ENCODE assay signal across 16 mouse cellular contexts in genomic region chr5:77374945-77375344, GRCm38 (mm10). TPM values are rescaled to one million over a fixed set of nuclear protein-coding genes. Genes with fewer than 3 reads are reported as not detected.
DNase-seq lines count a peak whose midpoint lies in the region; ATAC-seq and TF ChIP-seq lines count a peak whose summit lies in the region.
"Had no signal": no experiment of that assay in that cellular context is flagged by ENCODE, and none has a peak within 500 bp of the region (broad histone marks: within the 10 kb centered on the region; RNA-seq: fewer than 3 reads in every experiment).

No protein-coding gene starts in this region.

- H3K4me2 ChIP-seq in heart, embryonic 12.5 days, result no peak overlapping the region
- H3K4me2 ChIP-seq: embryonic facial prominence, embryonic 13.5 days had no signal

- no peak for DNase-seq in heart, postnatal 4 days
- peak; percentile 54 for DNase-seq in 3134 (ENCODE audit: extremely low read depth, insufficient read length, low spot score)
- DNase-seq in spleen, postnatal 10 days (ENCODE audit: low spot score in 2 of 2), result no peak
- no peak for DNase-seq in thymus, postnatal 4 days
- DNase-seq: cerebellum, adult 18-20 months; kidney, adult 18-20 months; liver, postnatal 0 days; right cerebral cortex, postnatal 25 days; thymus, adult 18-20 months had no signal

- H3K36me3 ChIP-seq in heart, embryonic 12.5 days, result no peaks in the 10 kb centered on the region
- H3K36me3 ChIP-seq in C2C12 (ENCODE audit: control insufficient read depth, insufficient read depth), result peaks cover 4% of the 10 kb centered on the region
- H3K36me3 ChIP-seq: embryonic facial prominence, embryonic 13.5 days; forebrain, embryonic 10.5 days had no signal

- H3ac ChIP-seq in C2C12 (ENCODE audit: control insufficient read depth, insufficient read length, low read depth), result no peak overlapping the region

- no peaks in the 10 kb centered on the region for H3K27me3 ChIP-seq in heart, embryonic 12.5 days (replicated peaks)
- no peaks in the 10 kb centered on the region for H3K27me3 ChIP-seq in C2C12 (ENCODE audit: control insufficient read depth, insufficient read depth, insufficient read length)
- H3K27me3 ChIP-seq: embryonic facial prominence, embryonic 13.5 days had no signal

- TF ChIP-seq CTCF in C2C12 (IDR thresholded peaks at IDR 0.05; ENCODE audit: control insufficient read depth, insufficient read depth, insufficient read length), result no peak

- 0 out of 2 replicates have a peak overlapping the region, but pooled peaks have one; percentile 58 for H3K27ac ChIP-seq in heart, embryonic 12.5 days (ENCODE audit: poor library complexity, severe bottlenecking)
- H3K27ac ChIP-seq: embryonic facial prominence, embryonic 13.5 days; forebrain, embryonic 10.5 days; hindbrain, postnatal 0 days had no signal

- H3K4me3 ChIP-seq in heart, embryonic 12.5 days, result no peak overlapping the region
- no peak overlapping the region for H3K4me3 ChIP-seq in C2C12 (ENCODE audit: insufficient read depth, poor library complexity, severe bottlenecking)
- H3K4me3 ChIP-seq: embryonic facial prominence, embryonic 13.5 days; forebrain, embryonic 10.5 days had no signal

- 25% methylated on average over 3 of the region's 3 CpGs for WGBS in heart, embryonic 12.5 days

- no peaks in the 10 kb centered on the region for H3K9me3 ChIP-seq in heart, embryonic 12.5 days (replicated peaks)
- H3K9me3 ChIP-seq: embryonic facial prominence, embryonic 13.5 days; forebrain, embryonic 10.5 days had no signal

- H3K79me2 ChIP-seq in C2C12 (ENCODE audit: control insufficient read depth, insufficient read depth), result peaks cover 42% of the 10 kb centered on the region

- H3K9ac ChIP-seq in heart, embryonic 12.5 days, result no peak overlapping the region
- H3K9ac ChIP-seq: embryonic facial prominence, embryonic 13.5 days; liver, postnatal 0 days had no signal

- ATAC-seq in heart, embryonic 12.5 days (ENCODE audit: insufficient number of reproducible peaks, low FRiP score), result no peak
- ATAC-seq in granulocyte monocyte progenitor cell, adult 5-6 weeks (replicated peaks; ENCODE audit: poor library complexity, severe bottlenecking), result peak; percentile 60
- ATAC-seq: hindbrain, postnatal 0 days; liver, postnatal 0 days; midbrain, embryonic 16.5 days had no signal

- H3K4me1 ChIP-seq in heart, embryonic 12.5 days (replicated peaks), result peaks cover 13% of the 10 kb centered on the region; the same call in 1 of the 2 replicates

- peaks cover 15% of the 10 kb centered on the region for H3K79me3 ChIP-seq in C2C12 (ENCODE audit: low read depth)

TF ChIP-seq in C2C12, 6 proteins besides CTCF, POLR2A, EP300 and RAD21:
- no peak for TF ChIP-seq CEBPB (IDR thresholded peaks at IDR 0.05; ENCODE audit: low read depth)
- TF ChIP-seq MYOD1 (IDR thresholded peaks at IDR 0.05; ENCODE audit: control insufficient read depth, insufficient read length, low read depth), result peak; percentile 48
- no peak for TF ChIP-seq MAX (IDR thresholded peaks at IDR 0.05)
- no peak for TF ChIP-seq MYOG (IDR thresholded peaks at IDR 0.05; ENCODE audit: control insufficient read depth, extremely low read depth, insufficient read length)
- no peak for TF ChIP-seq FOSL1 (IDR thresholded peaks at IDR 0.05; ENCODE audit: insufficient read depth, low read length, poor library complexity, severe bottlenecking)

RNA-seq across cellular contexts. Expression of gene Igfbp7, which starts 32.9 kb away (rescaled TPM):
- 38.3 and 39.9 TPM in 2 replicates for polyA plus RNA-seq in heart, embryonic 12.5 days (2016; fragmentation: Nextera tagmentation; extraction: Ambion mirVana)
- 100 to 1,000 TPM; 210 to 250 TPM for total RNA-seq in heart, postnatal 4 days (2021)
- polyA plus RNA-seq in C2C12 (2012; fragmentation: generic; extraction: Trizol), result 402 TPM
- total RNA-seq in granulocyte monocyte progenitor cell, adult 5-6 weeks (2014; fragmentation: Nextera tagmentation), result 4.6 TPM in 1 of 2 replicates, not detected in the other
- 1.4 TPM in 1 of 2 replicates, not detected in the other for total RNA-seq in granulocyte monocyte progenitor cell, adult 5-6 weeks (2017)

Comparison
In these comparisons a context has a peak if more than half of its experiments do, and no peak if none do; other contexts are left out.
1. RNA of gene Igfbp7, which starts 32.9 kb away (total RNA-seq): 210 to 250 TPM in heart, postnatal 4 days; 1.4 to 4.6 TPM in granulocyte monocyte progenitor cell, adult 5-6 weeks; every median in the first group is over 10 times any median in the second.